Mouse (Mus musculus): ENCODE measurements around the gene Shank2.

GRCm38 (mm10) chr7:144301646-144302045 lies 299.9 kb downstream of the Shank2 start:
- TF ChIP-seq CTCF (IDR thresholded peaks at IDR 0.05; ENCODE audit: borderline replicate concordance, extremely low read depth, insufficient read depth, insufficient read length) (no peak), POLR2A (IDR thresholded peaks at IDR 0.05; ENCODE audit: borderline replicate concordance, extremely low read depth, insufficient read depth, insufficient read length, poor library complexity, severe bottlenecking) (no peak)

All from brain, embryonic 14.5 days (tissue).